Mouse (Mus musculus) CH12.LX (cell line): ENCODE measurements around the gene Cdh23. TPM values are rescaled to one million over a fixed set of nuclear protein-coding genes. Genes with fewer than 3 reads are reported as not detected.

Source experiments
- DNase-seq: peaks from one replicate; pipeline ENCODE4 v3.0.0-alpha.2; 2013; ENCODE audit errors: extremely low read depth
- H3K27ac ChIP-seq: 2 replicates; pipeline ENCODE4 v1.5.1; 2012; ENCODE audit warnings: low read depth, mild to moderate bottlenecking, control low read depth, moderate library complexity; ENCODE audit not compliant: insufficient read depth
- H3K27me3 ChIP-seq: replicated peaks from 2 replicates; pipeline ENCODE3; 2012; ENCODE audit warnings: inconsistent platforms
- H3K36me3 ChIP-seq, 2 experiments: replicated peaks in 1 of 2; 2 replicates each; pipeline versions ENCODE3 to v1.6.1; 2012; ENCODE audit warnings: inconsistent platforms in 1 of 2, low read length in 1 of 2, mild to moderate bottlenecking in 1 of 2, mixed read lengths in 1 of 2, moderate library complexity in 1 of 2; ENCODE audit not compliant: control insufficient read depth in 1 of 2, insufficient read depth in 1 of 2
- H3K4me1 ChIP-seq, 2 experiments: 2 replicates each; pipeline ENCODE4 v1.6.1; 2012; ENCODE audit warnings: inconsistent platforms in 1 of 2, moderate library complexity in 1 of 2; ENCODE audit not compliant: insufficient read depth in 2 of 2, control insufficient read depth in 1 of 2
- H3K4me2 ChIP-seq: 2 replicates; pipeline ENCODE4 v1.6.1; 2012; ENCODE audit warnings: low read depth, mild to moderate bottlenecking, control low read depth; ENCODE audit not compliant: poor library complexity, insufficient read depth, severe bottlenecking
- H3K4me3 ChIP-seq, 3 experiments: fragments of 150-350 bp in 1 of 3; sonication (generic) in 1 of 3; replicated peaks in 1 of 3; 2 replicates each; pipeline versions ENCODE3 to v1.5.1; 2011 to 2012; ENCODE audit warnings: low read depth in 2 of 3, low read length in 2 of 3, mild to moderate bottlenecking in 2 of 3, moderate library complexity in 2 of 3, control low read depth in 1 of 3, improper control_type of control experiment in 1 of 3, inconsistent platforms in 1 of 3, mixed read lengths in 1 of 3; ENCODE audit not compliant: poor library complexity in 1 of 3
- H3K79me2 ChIP-seq: replicated peaks from 2 replicates; pipeline ENCODE4 v1.6.1; 2012; ENCODE audit warnings: mild to moderate bottlenecking, moderate library complexity; ENCODE audit not compliant: control insufficient read depth, poor library complexity, insufficient read depth, severe bottlenecking; ENCODE audit errors: extremely low read depth
- H3K9ac ChIP-seq: 2 replicates; pipeline ENCODE4 v1.6.1; 2012; ENCODE audit warnings: low read depth, mild to moderate bottlenecking, control low read depth, moderate library complexity; ENCODE audit not compliant: insufficient read depth
- H3K9me3 ChIP-seq: replicated peaks from 2 replicates; pipeline ENCODE3; 2012; ENCODE audit warnings: low read length, inconsistent platforms, mixed read lengths
- CHD2 ChIP-seq: IDR thresholded peaks from 2 replicates; pipeline ENCODE4 v1.6.1; 2011; ENCODE audit warnings: low read length, improper control_type of control experiment
- ELF1 ChIP-seq: IDR thresholded peaks from 2 replicates; pipeline ENCODE4 v1.6.1; 2014; ENCODE audit warnings: low read depth, mild to moderate bottlenecking, inconsistent platforms, low read length, improper control_type of control experiment
- IRF4 ChIP-seq: IDR thresholded peaks from 2 replicates; pipeline ENCODE4 v1.6.1; 2014; ENCODE audit warnings: low read depth, mild to moderate bottlenecking, inconsistent platforms, low read length, improper control_type of control experiment
- JUND ChIP-seq: conservative IDR thresholded peaks from 2 replicates; pipeline ENCODE4 v1.6.1; 2011; ENCODE audit warnings: low read depth, low read length, improper control_type of control experiment
- MAX ChIP-seq: IDR thresholded peaks from 2 replicates; pipeline ENCODE4 v1.6.1; 2011; ENCODE audit warnings: low read length, improper control_type of control experiment
- MXI1 ChIP-seq: IDR thresholded peaks from 2 replicates; pipeline ENCODE4 v1.6.1; 2011; ENCODE audit warnings: mild to moderate bottlenecking, low read depth, low read length, improper control_type of control experiment
- RAD21 ChIP-seq: IDR thresholded peaks from 2 replicates; pipeline ENCODE4 v1.6.1; 2011; ENCODE audit warnings: low read depth, mild to moderate bottlenecking, low read length, improper control_type of control experiment, moderate library complexity
- SIN3A ChIP-seq: IDR thresholded peaks from 2 replicates; pipeline ENCODE4 v1.6.1; 2012; ENCODE audit warnings: low read length, improper control_type of control experiment, inconsistent platforms
- TBP ChIP-seq: conservative IDR thresholded peaks from 2 replicates; pipeline ENCODE4 v1.6.1; 2011; ENCODE audit warnings: low read depth, low read length, improper control_type of control experiment
- USF1 ChIP-seq: IDR thresholded peaks from 2 replicates; pipeline ENCODE4 v1.6.1; 2014; ENCODE audit warnings: low read depth, mild to moderate bottlenecking, inconsistent platforms, low read length, improper control_type of control experiment
- ZC3H11A ChIP-seq: IDR thresholded peaks from 2 replicates; pipeline ENCODE4 v1.6.1; 2012; ENCODE audit warnings: low read depth, mild to moderate bottlenecking, inconsistent platforms, low read length, improper control_type of control experiment
- ZKSCAN1 ChIP-seq: IDR thresholded peaks from 2 replicates; pipeline ENCODE4 v1.6.1; 2012; ENCODE audit warnings: low read depth, inconsistent platforms, low read length, improper control_type of control experiment, borderline replicate concordance
- dilution Hi-C: fragments of 300-500 bp; cut with MboI; formaldehyde crosslinking; loops from 2 replicates; pipeline ENCODE4 v1.14.3; 2020; ENCODE audit warnings: low sequenced_read_pairs; ENCODE audit not compliant: extremely low pct_unique_long_range_greater_than_20kb, extremely low pct_ligation_motif_present
- in situ Hi-C: fragments of 300-500 bp; cut with MboI; formaldehyde crosslinking; loops from 3 replicates; pipeline ENCODE4 v1.14.3; 2019; ENCODE audit warnings: low sequenced_read_pairs, low pct_ligation_motif_present, low pct_unique_long_range_greater_than_20kb, mixed read lengths
- polyA plus RNA-seq: library from polyadenylated mRNA; unstranded; fragments of >175 nt; gene quantifications from 2 replicates; pipeline ENCODE4 v1.2.1, GENCODE M21; 2012; ENCODE audit warnings: low read depth; ENCODE audit not compliant: insufficient read length
- total RNA-seq, 2 experiments: library from RNA; depleted of rRNA; stranded (reverse); fragments of 300-350 nt in 1 of 2; fragments of >200 nt in 1 of 2; gene quantifications; 2 replicates each; pipeline ENCODE4 v1.2.3; 2012 to 2014

The Cdh23 gene
- total and polyA plus RNA-seq, 3 experiments, result 0.20 to 0.73 (median 0.30) TPM

GRCm38 (mm10) chr10:60580666-60581065, 115.6 kb downstream of the Cdh23 start:
- Histone ChIP-seq H3K79me2 (no peaks in the 10 kb centered on the region), H3K9me3 (peaks cover 13% of the 10 kb centered on the region), H3K4me3 (no peak overlapping the region), H3K27me3 (peaks cover 95% of the 10 kb centered on the region), H3K4me2 (no peak overlapping the region), H3K9ac (no peak overlapping the region), H3K4me1 (no peaks in the 10 kb centered on the region), H3K27ac (no peak overlapping the region), H3K36me3 (no peaks in the 10 kb centered on the region)
- no peak for TF ChIP-seq ZC3H11A
- no peak for TF ChIP-seq ZKSCAN1
- TF ChIP-seq IRF4, result no peak
- no peak for DNase-seq
- in situ Hi-C loops (no loop called here), dilution Hi-C loops (no loop called here)

DNA sequence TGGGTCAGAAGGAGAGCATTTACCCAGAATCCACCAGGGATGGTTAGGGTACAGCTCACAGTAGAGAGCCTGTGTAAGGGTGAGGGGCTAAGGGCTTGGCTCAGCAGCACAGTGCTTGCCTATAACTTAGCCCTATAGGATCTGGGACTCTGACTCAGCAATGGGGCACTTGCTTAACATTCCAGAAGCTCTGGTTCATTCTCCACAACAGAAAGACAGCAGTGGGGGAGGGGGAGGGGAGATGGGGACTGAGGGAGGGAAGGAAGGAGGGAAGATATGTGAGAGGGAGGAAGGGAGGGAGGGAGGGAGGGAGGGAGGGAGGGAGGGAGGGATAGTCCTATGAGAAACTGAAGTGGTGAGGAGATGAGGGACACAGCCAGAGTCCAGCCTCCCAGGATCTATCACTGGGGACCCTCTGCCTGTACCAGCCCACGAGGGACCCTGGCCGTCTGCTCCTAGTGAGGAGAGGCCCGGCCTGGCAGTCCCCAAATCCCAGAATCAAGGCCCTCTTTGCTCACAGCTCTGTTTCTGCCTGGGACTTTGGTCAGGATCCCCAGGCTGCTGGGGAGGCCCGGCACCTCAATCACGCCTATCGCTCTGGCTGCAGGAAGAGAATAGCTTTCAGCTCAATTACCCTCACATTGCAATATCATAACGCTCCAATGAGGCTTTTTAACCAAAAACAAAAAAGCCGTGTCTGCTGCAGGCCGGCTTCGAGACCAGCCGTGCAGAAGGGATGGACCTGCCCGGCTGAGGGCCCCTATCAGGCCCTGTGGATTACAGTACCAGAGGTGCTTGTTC, 117.4 kb downstream of the Cdh23 start:
- no peak for DNase-seq
- Histone ChIP-seq H3K27ac (no peak overlapping the region), H3K79me2 (no peaks in the 10 kb centered on the region), H3K4me1 (no peaks in the 10 kb centered on the region), H3K27me3 (peaks cover 95% of the 10 kb centered on the region), H3K4me2 (no peak overlapping the region), H3K9ac (no peak overlapping the region), H3K9me3 (peaks cover 18% of the 10 kb centered on the region), H3K36me3 (no peaks in the 10 kb centered on the region), H3K4me3 (no peak overlapping the region)
- dilution Hi-C loops, result no loop called here
- in situ Hi-C loops, result no loop called here
- TF ChIP-seq CHD2 (no peak), SIN3A (no peak), MAX (no peak), JUND (no peak), RAD21 (no peak), ELF1 (no peak), TBP (no peak), USF1 (no peak), MXI1 (no peak)
